ENCODE assay signal across 8 mouse cellular contexts in the genomic region with DNA sequence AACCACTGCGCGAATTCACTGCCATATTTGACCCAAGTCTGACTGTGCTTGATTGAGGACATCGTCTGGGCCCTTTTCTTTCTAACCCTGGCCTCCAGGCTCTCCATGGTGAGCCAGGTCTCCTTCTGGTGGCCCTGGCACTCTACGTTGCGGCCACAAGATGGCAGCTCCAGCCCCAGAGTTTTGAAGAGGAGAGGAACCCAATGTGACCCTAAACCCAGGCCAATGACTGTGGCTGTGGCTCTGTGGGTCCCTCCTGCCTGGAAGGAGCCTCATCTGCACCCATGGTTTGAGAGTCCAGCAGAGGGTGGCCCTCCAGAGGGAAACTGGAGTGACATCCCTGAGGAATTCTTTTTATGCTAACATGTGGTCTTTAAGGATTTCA.
DNase-seq lines count a peak whose midpoint lies in the region; ATAC-seq lines count a peak whose summit lies in the region.

No protein-coding gene starts in this region.

- no peaks in the 10 kb centered on the region for H3K36me3 ChIP-seq in limb, embryonic 11.5 days (ENCODE audit: control insufficient read depth, insufficient read depth, low read length)
- no peaks in the 10 kb centered on the region for H3K36me3 ChIP-seq in limb, embryonic 10.5 days

- 0 out of 2 replicates have a peak, but pooled peaks cover 8% of the 10 kb centered on the region for H3K4me1 ChIP-seq in limb, embryonic 11.5 days (ENCODE audit: control insufficient read depth, insufficient read depth, low read length)
- peaks cover 23% of the 10 kb centered on the region for H3K4me1 ChIP-seq in limb, embryonic 10.5 days

- H3K4me3 ChIP-seq in limb, embryonic 11.5 days (ENCODE audit: low read depth, low read length): no peak overlapping the region
- no peak overlapping the region for H3K4me3 ChIP-seq in limb, embryonic 10.5 days

- H3K9ac ChIP-seq in limb, embryonic 11.5 days (ENCODE audit: low read length): no peak overlapping the region

- 0 out of 2 replicates have a peak overlapping the region, but pooled peaks have one; percentile 14 for H3K27ac ChIP-seq in limb, embryonic 11.5 days (replicated peaks; ENCODE audit: low read depth, low read length)
- no peak overlapping the region for H3K27ac ChIP-seq in limb, embryonic 10.5 days

- intact Hi-C loops in heart, postnatal 10 days (cut with DNase I): no loop called here

- WGBS in limb, embryonic 11.5 days: 45% methylated on average over 5 of the region's 5 CpGs
- 55% methylated on average over 5 of the region's 5 CpGs for WGBS in limb, embryonic 10.5 days

- no peak for ATAC-seq in CD4-positive, CD25-positive, alpha-beta regulatory T cell, adult 4 months
- ATAC-seq in limb, embryonic 11.5 days (ENCODE audit: insufficient number of reproducible peaks, low FRiP score, low TSS enrichment, low read depth): no peak; the same call in 1 of the 2 replicates

- no peak overlapping the region for H3K4me2 ChIP-seq in limb, embryonic 11.5 days (ENCODE audit: low read depth, severe bottlenecking)

- no peaks in the 10 kb centered on the region for H3K9me3 ChIP-seq in limb, embryonic 11.5 days (ENCODE audit: control insufficient read depth, low read length)
- no peaks in the 10 kb centered on the region for H3K9me3 ChIP-seq in limb, embryonic 10.5 days (replicated peaks)

- DNase-seq in CD4-positive, CD25-positive, alpha-beta regulatory T cell, adult 2 months (ENCODE audit: low read depth, low spot score): peak; percentile 73
- DNase-seq in limb, embryonic 11.5 days (ENCODE audit: low spot score): peak; percentile 64
- no peak for DNase-seq in limb, embryonic 10.5 days (ENCODE audit: low spot score)
- DNase-seq in cerebellum, adult 11-12 months: peak; percentile 28
- peak; percentile 70 for DNase-seq in heart, postnatal 10 days
- peak; percentile 52 for DNase-seq in lung, postnatal 14 days
- DNase-seq in thymus, postnatal 10 days (ENCODE audit: low spot score in 2 of 2): peak; percentile 23 to 49

- H3K27me3 ChIP-seq in limb, embryonic 11.5 days (ENCODE audit: control insufficient read depth, insufficient read depth, low read length): no peaks in the 10 kb centered on the region
- H3K27me3 ChIP-seq in limb, embryonic 10.5 days (ENCODE audit: low read depth, poor library complexity, severe bottlenecking): no peaks in the 10 kb centered on the region
